Mouse (Mus musculus) lung, postnatal 0 days (tissue): ENCODE data around the gene Nexmif. TPM values are rescaled to one million over a fixed set of nuclear protein-coding genes. Genes with fewer than 3 reads are reported as not detected.

Source experiments
- ATAC-seq: fragments of 200-750 bp; cut with Nextera tagmentation; 2 replicates; pipeline ENCODE4 v1.8.0; 2017; ENCODE audit warnings: moderate library complexity
- DNase-seq: peaks from one replicate; pipeline ENCODE4 v3.0.0-alpha.2; 2016; ENCODE audit warnings: low spot score
- H3K27ac ChIP-seq: fragments of 300-500 bp; sonication (generic); 2 replicates; pipeline ENCODE4 v1.5.1; 2014; ENCODE audit warnings: antibody characterized with exemption, mild to moderate bottlenecking, low read length, mixed read lengths
- H3K27me3 ChIP-seq: fragments of 300-500 bp; sonication (generic); replicated peaks from 2 replicates; pipeline ENCODE4 v1.6.1; 2014; ENCODE audit warnings: low read length, mixed read lengths; ENCODE audit not compliant: insufficient read depth
- H3K36me3 ChIP-seq: fragments of 300-500 bp; sonication (generic); 2 replicates; pipeline ENCODE4 v1.6.1; 2014; ENCODE audit warnings: low read length, mixed read lengths; ENCODE audit not compliant: insufficient read depth
- H3K4me1 ChIP-seq: fragments of 300-500 bp; sonication (generic); 2 replicates; pipeline ENCODE4 v1.6.1; 2014; ENCODE audit warnings: antibody characterized with exemption, low read depth, low read length, mixed read lengths; ENCODE audit not compliant: insufficient read depth
- H3K4me2 ChIP-seq: fragments of 300-500 bp; sonication (generic); replicated peaks from 2 replicates; pipeline ENCODE4 v1.6.1; 2014; ENCODE audit warnings: low read depth, mild to moderate bottlenecking, low read length, moderate library complexity, mixed read lengths
- H3K4me3 ChIP-seq: fragments of 300-500 bp; sonication (generic); 2 replicates; pipeline ENCODE4 v1.5.1; 2014; ENCODE audit warnings: low read depth, low read length
- H3K9ac ChIP-seq: fragments of 300-500 bp; sonication (generic); replicated peaks from 2 replicates; pipeline ENCODE4 v1.6.1; 2014; ENCODE audit warnings: low read depth, mild to moderate bottlenecking
- H3K9me3 ChIP-seq: fragments of 300-500 bp; sonication (generic); 2 replicates; pipeline ENCODE4 v1.6.1; 2016; ENCODE audit warnings: low read length, mixed read lengths
- CTCF ChIP-seq: IDR thresholded peaks from 2 replicates; pipeline ENCODE4 v1.5.1; 2016; ENCODE audit warnings: antibody characterized with exemption, mild to moderate bottlenecking
- EP300 ChIP-seq: IDR thresholded peaks from 2 replicates; pipeline ENCODE4 v1.6.1; 2016; ENCODE audit warnings: antibody characterized with exemption, mild to moderate bottlenecking, control low read depth
- WGBS: fragments of 180-500 bp; shearing (Covaris S2); extraction: QIAGEN DNeasy Blood & Tissue Kit; methylation state at CpG from one replicate; pipeline ENCODE4 v1.1.7; 2014; 5-methylcytosine and 5-hydroxymethylcytosine counted together
- microRNA counts: library from miRNA; unstranded; fragments of <30 nt; microRNA quantifications from one replicate; lab custom pipeline; 2015
- microRNA-seq: library from miRNA; unstranded; fragments of <30 nt; microRNA quantifications from one replicate; pipeline ENCODE4, GENCODE M21; 2016
- polyA plus RNA-seq: library from polyadenylated mRNA; unstranded; fragments of >200 nt; fragmentation: Nextera tagmentation; extraction: Ambion mirVana; gene quantifications from 2 replicates; pipeline ENCODE4 v1.2.1, GENCODE M21; 2015

Gene Nexmif
- polyA plus RNA-seq, 1 experiment from 2014 or later, result 4.2 TPM

DNA sequence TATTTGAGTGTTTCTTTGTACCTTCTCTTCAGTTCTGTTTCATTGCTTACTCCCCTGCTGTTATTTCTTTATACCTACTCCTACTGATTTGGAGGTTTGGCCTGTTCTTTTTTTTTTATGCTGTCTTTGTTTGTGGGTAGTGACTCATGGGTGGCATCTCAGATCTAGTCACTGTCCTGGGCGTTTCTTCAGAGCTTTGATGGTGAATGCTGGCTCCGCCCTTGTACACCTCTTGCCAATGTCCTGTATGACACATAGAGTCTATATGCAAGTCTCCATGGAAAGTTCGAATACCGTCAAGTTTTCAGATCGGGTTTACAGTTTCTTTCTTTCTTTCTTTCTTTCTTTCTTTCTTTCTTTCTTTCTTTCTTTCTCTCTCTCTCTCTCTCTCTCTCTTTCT lies 167.1 kb downstream of the Nexmif start:
- Histone ChIP-seq H3K9me3 (no peaks in the 10 kb centered on the region), H3K27me3 (no peaks in the 10 kb centered on the region), H3K4me1 (no peaks in the 10 kb centered on the region), H3K4me2 (no peak overlapping the region), H3K36me3 (no peaks in the 10 kb centered on the region), H3K4me3 (no peak overlapping the region), H3K27ac (no peak overlapping the region), H3K9ac (no peak overlapping the region)
- DNase-seq (no peak), ATAC-seq (no peak)
- TF ChIP-seq EP300 (no peak), CTCF (no peak)
- WGBS, result 70% methylated on average over 5 of the region's 5 CpGs

GRCm38 (mm10) chrX:104032756-104033155 lies 168.2 kb downstream of the Nexmif start:
- Histone ChIP-seq H3K4me2 (no peak overlapping the region), H3K36me3 (no peaks in the 10 kb centered on the region), H3K27ac (no peak overlapping the region), H3K9ac (no peak overlapping the region), H3K4me1 (no peaks in the 10 kb centered on the region), H3K9me3 (no peaks in the 10 kb centered on the region), H3K4me3 (no peak overlapping the region), H3K27me3 (no peaks in the 10 kb centered on the region)
- ATAC-seq, result no peak
- WGBS, result 36% methylated on average over 4 of the region's 4 CpGs
- no peak for DNase-seq
- TF ChIP-seq EP300 (no peak), CTCF (peak; percentile 50)

MicroRNA genes within 50 kb of the gene (microRNA counts, 519-probe panel; counts per million panel counts)
- 3,919 counts per million, percentile 32 among the panel's probes with 10 or more counts for microRNA mmu-miR-672 (lab: Ali Mortazavi, UCI)

Small RNA genes within 50 kb of the gene (microRNA-seq; reads per million reads assigned to microRNA genes)
- gene Gm24993 (not detected), gene Mir672 (377 reads per million, percentile 64 among the genes with 10 or more reads in this experiment)

Other genes with a start within 250 kb of the Nexmif start
- gene Rlim, start 219.9 kb downstream of the Nexmif start, polyA plus RNA-seq, result 15.5 and 17.7 TPM in 2 replicates
- gene Abcb7, start 212.7 kb upstream of the Nexmif start, polyA plus RNA-seq, result 3.4 and 3.9 TPM in 2 replicates